Mouse (Mus musculus) T-helper 1 cell (primary cell): Measurements from ENCODE around the gene Samt2.
"Not testable (repeated sequence)": the region's sequence is repeated elsewhere in the genome, so short reads cannot be mapped to it uniquely, and the experiment has no call there.

ENCODE experiments used
- in situ Hi-C: fragments of 300-600 bp; cut with MboI, MseI; formaldehyde crosslinking; loops from one replicate; pipeline ENCODE4 v1.15.1; 2025; ENCODE audit warnings: high pct_unique_total_duplicates

Gene Samt2

GRCm38 (mm10) chrX:154579260-154579659 is at the start of gene Samt2:
Samt2 (minus strand) TSS chrX:154579360.
- in situ Hi-C loops: not testable (repeated sequence)
